Mouse (Mus musculus) embryo, embryonic 11.5 days (tissue): Measurements from ENCODE around the gene Uxs1.
A peak's percentile ranks its signal among the peaks of the same experiment; 100 is the strongest.

ENCODE experiments used
- DNase-seq: peaks from one replicate; pipeline ENCODE4 v3.0.0-alpha.2; 2012; ENCODE audit warnings: low read depth, low spot score

The Uxs1 gene

GRCm38 (mm10) chr1:43730491-43730924 lies 97.1 kb downstream of the Uxs1 start, which contains the start of gene 1500015O10Rik:
TSS of gene 1500015O10Rik (plus strand) at chr1:43730602.
- no peak for DNase-seq

- DNase-seq, result no peak
Measured at GRCm38 (mm10) chr1:43722459-43722858, 105.1 kb downstream of the Uxs1 start.

GRCm38 (mm10) chr1:43718793-43719192 lies 108.8 kb downstream of the Uxs1 start:
- DNase-seq, result no peak

- no peak for DNase-seq
Measured at GRCm38 (mm10) chr1:43717967-43718366, 109.6 kb downstream of the Uxs1 start.

- DNase-seq, result no peak
Measured at GRCm38 (mm10) chr1:43714841-43715240, 112.8 kb downstream of the Uxs1 start.

- peak; percentile 24 for DNase-seq
Measured at GRCm38 (mm10) chr1:43698577-43699000, 129.0 kb downstream of the Uxs1 start.
